Mouse (Mus musculus): ENCODE data around the gene Sdhaf2.
"Not testable (repeated sequence)": the region's sequence is repeated elsewhere in the genome, so short reads cannot be mapped to it uniquely, and the experiment has no call there.

The Sdhaf2 gene

DNA sequence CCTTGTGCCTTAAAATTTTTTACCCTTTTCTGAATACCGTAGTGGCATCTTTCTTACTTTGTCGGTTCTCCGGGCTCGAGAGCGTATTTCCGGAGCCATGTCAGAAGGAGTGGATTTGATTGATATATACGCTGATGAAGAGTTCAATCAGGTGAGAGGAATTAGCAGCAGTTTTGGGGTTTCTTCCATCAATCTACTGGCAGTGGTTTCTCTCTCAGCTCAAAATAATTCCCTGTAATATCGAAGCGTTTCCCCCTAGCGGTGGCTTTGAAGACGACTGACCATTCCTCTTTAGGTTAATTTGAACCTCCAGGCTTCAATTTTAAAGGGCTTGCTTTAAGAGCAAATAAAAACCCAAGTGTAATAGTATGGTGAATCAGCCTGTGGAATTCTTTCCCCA is at the start of gene Sdhaf2:
TSS of gene Sdhaf2 (minus strand) at position 233 of the 400 bp plus-strand sequence.
- DNase-seq (ENCODE audit: low read depth, low spot score) = peak; percentile 32

- DNase-seq (ENCODE audit: low read depth, low spot score) = no peak
These were observed 43.7 kb upstream of the Sdhaf2 start for GRCm38 (mm10) chr19:10569627-10570026.

- no peak for DNase-seq (ENCODE audit: low read depth, low spot score)
These were observed 39.3 kb upstream of the Sdhaf2 start for GRCm38 (mm10) chr19:10565217-10565616.

- DNase-seq (ENCODE audit: low read depth, low spot score) = no peak
These were observed 38.3 kb upstream of the Sdhaf2 start for GRCm38 (mm10) chr19:10564278-10564677.

- DNase-seq (ENCODE audit: low read depth, low spot score) = no peak
These were observed 36.4 kb upstream of the Sdhaf2 start for GRCm38 (mm10) chr19:10562351-10562750.

DNA sequence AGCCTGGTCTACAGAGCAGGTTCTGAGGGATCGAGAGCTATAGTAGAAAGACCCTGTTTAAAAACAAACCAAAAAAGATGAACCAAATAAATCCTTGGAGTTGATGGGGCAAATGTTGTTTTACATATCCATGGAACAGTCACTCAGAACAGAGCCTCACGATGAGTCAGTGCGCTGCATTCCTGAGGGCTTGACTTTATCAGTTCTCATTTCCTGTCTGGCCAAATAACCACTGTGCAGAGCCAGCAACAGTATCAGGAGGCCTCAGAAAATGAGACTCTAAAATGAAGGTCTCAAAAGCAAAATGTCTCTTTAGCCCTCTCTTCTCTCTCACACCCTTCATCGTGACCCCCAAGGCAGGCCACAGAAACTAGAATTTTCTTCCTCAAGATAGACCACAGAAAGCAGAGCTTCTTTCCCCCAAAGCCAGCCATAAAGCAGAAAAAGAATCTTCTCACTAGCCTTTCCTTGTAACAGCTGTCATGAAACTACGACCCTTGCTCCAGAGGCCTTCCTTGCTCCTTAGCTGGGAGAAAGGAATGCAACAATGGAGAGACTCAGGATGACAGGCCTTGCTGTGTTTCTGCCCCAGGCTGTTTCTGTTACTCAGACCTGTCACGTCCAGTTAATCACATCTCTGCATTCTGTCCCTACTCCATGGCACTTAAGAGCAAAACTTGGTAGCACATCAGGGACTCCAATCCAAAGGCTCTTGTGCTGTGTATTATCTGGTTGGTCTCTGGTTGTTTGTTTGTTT is 35.8 kb upstream of the Sdhaf2 start:
- no peak for DNase-seq (ENCODE audit: low read depth, low spot score)

- no peak for DNase-seq (ENCODE audit: low read depth, low spot score)
These were observed 34.2 kb upstream of the Sdhaf2 start for GRCm38 (mm10) chr19:10560108-10560507.

- DNase-seq (ENCODE audit: low read depth, low spot score) = not testable (repeated sequence)
These were observed 32.0 kb upstream of the Sdhaf2 start for GRCm38 (mm10) chr19:10557837-10558375.

DNA sequence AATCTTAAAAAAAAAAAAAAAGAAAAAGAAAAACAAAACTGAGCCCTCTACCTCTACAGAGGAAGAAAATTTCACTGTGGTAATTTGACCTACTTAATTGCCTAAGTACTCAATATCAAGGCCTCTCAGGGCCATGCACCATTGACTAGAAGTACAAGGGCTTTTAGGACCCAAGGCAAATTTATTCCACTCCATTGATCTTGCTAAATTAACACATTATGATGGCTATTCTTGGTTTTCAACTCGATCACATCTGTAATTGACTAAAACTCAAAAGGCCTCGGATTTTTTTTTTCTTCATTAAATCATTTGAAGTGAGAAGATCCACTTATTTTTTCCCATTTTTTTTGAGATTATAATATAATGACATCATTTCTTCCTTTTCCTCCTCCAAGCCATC is 31.5 kb upstream of the Sdhaf2 start:
- no peak for DNase-seq (ENCODE audit: low read depth, low spot score)

GRCm38 (mm10) chr19:10557001-10557400 is 31.1 kb upstream of the Sdhaf2 start:
- no peak for DNase-seq (ENCODE audit: low read depth, low spot score)

DNA sequence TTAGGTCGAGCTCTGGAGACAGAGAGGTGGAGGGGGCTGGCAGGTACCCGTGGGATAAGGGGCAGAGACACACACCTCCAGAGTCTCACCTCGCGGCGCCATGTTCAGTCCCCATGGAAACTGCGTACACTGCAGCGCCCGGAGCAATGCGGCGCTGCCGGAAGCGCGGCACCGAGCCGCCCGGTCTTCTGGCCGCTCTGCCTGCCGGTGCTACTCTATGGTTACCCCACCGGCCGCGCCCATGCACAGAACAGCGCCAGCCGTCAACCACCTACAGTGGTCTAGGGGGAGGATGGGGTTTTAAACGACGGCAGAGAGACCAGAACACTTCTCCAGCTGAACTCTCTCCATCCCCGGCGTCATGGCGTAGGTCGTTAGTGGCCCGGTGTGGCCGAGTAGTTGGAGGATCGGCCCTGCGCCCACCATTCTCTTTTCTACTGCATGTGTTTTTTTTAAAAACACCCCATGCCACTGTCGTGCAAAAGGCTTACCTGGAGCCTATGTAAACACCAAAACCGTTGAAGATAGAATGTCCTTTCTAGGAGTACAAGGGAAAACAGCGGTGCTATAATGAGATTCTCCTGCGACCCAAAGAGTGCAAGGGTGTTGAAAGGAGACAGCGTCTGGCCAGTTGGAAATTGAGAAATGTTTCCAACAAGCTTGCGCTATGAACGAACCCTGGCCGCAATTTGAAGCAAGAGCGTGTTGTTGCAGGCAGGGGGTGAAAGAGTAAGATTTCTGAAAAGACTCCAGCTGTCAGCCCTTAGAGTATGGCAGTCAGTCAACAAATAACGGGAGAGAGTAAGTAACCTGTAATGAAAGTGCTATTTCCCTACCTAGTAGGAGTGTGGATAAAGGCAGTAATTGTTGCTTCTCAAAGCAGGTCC is 29.9 kb upstream of the Sdhaf2 start, which contains the start of gene Tmem216:
TSS of gene Tmem216 (minus strand) at position 615 of the 887 bp plus-strand sequence.
- DNase-seq (ENCODE audit: low read depth, low spot score) = peak; percentile 67

- no peak for DNase-seq (ENCODE audit: low read depth, low spot score)
These were observed 13.5 kb upstream of the Sdhaf2 start for GRCm38 (mm10) chr19:10539454-10539853.

- no peak for DNase-seq (ENCODE audit: low read depth, low spot score)
These were observed 4.1 kb upstream of the Sdhaf2 start for GRCm38 (mm10) chr19:10530082-10530481.

GRCm38 (mm10) chr19:10525106-10525901 is 638 bp downstream of the Sdhaf2 start, which contains the start of gene Cpsf7:
Cpsf7 (plus strand) TSS chr19:10525266.
- peak; percentile 81 for DNase-seq (ENCODE audit: low read depth, low spot score)

GRCm38 (mm10) chr19:10524784-10525105 is 1.2 kb downstream of the Sdhaf2 start:
- DNase-seq (ENCODE audit: low read depth, low spot score) = no peak

- DNase-seq (ENCODE audit: low read depth, low spot score) = no peak
These were observed 2.4 kb downstream of the Sdhaf2 start for GRCm38 (mm10) chr19:10523483-10524080.

- DNase-seq (ENCODE audit: low read depth, low spot score) = no peak
These were observed 4.0 kb downstream of the Sdhaf2 start for GRCm38 (mm10) chr19:10521926-10522325.

DNA sequence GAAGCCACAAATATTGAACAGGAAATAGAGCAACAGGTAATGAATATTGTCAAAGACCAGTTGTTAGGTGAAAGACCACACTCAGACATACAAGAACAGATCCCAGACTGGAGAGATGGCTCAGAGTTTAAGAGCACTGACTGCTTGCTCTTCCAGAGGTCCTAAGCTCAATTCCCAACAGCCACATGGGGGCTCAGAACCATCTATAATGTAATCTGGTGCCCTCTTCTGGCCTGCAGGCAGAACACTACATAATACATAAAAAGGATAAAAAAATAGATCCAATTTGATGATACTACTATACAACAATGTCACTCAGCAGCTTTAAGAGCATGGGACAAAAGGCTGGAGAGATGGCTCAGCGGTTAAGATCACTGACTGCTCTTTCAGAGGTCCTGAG is 5.6 kb downstream of the Sdhaf2 start:
- DNase-seq (ENCODE audit: low read depth, low spot score) = no peak

- DNase-seq (ENCODE audit: low read depth, low spot score) = no peak
These were observed 15.1 kb downstream of the Sdhaf2 start for GRCm38 (mm10) chr19:10510759-10511330.

- no peak for DNase-seq (ENCODE audit: low read depth, low spot score)
These were observed 23.4 kb downstream of the Sdhaf2 start for GRCm38 (mm10) chr19:10502571-10502970.

DNA sequence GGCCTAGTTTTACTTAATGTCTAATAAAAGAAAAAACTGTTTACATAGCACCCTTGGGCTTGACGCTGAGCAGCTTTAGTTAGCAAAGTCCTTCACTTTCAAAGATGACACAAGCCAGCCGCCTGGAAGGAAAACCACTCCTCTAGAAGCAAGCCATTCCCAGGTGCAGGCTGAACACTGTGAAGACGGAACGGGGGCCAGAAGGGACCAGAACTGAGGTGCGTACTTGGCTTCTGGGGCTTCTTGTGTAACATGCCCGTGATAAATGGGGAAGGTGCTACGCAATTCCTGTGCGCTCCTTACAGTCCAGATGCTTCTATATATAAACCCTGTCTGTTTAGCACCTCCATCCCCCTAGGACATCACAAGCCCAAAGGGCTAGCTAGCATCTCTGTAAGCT is 25.4 kb downstream of the Sdhaf2 start:
- no peak for DNase-seq (ENCODE audit: low read depth, low spot score)
